7 mouse cellular contexts compared by ENCODE assay signal in the genomic region with DNA sequence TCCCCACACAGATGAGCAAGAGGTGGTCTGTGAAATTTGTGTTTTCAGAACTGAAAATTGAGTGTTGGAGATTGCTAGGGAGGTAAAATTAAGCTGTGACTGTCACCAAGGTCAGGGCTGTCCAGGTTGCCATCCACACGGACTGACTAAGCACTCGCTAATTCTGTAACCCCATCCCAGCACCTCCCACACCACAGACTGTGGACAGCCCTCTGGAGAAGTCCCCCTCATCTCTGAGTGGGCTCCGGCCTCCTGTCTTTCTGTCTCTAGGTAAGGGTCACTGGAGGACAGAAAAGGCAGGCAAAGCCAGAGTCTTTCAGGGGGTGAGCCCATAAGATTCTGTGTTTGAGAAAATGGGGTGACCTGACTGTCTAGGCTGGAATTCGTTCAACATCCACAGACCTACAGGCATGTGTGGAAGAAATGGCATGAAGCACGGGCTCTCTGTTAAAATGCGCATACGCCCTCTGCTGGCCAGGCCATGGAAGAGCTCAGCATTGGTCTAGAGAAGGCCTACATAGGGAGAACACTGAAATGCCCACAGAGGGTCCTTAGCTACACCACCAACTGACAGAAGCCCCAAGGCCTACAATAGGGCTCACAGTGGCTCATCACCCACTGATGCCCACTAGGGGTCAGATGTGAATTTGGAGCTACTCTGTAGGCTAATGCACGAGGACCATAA. TPM values are rescaled to one million over a fixed set of nuclear protein-coding genes. Genes with fewer than 3 reads are reported as not detected.
DNase-seq lines count a peak whose midpoint lies in the region; ATAC-seq and TF ChIP-seq lines count a peak whose summit lies in the region.

No protein-coding gene starts in this region.

- H3K36me3 ChIP-seq in intestine, embryonic 15.5 days: no peaks in the 10 kb centered on the region
- no peaks in the 10 kb centered on the region for H3K36me3 ChIP-seq in midbrain, embryonic 11.5 days (ENCODE audit: control insufficient read depth, insufficient read depth, low read length)

- no peak overlapping the region for H3K9ac ChIP-seq in intestine, embryonic 15.5 days
- H3K9ac ChIP-seq in midbrain, embryonic 11.5 days (ENCODE audit: low read length): 0 out of 2 replicates have a peak overlapping the region, but pooled peaks have one; percentile 9

- 21% methylated on average over 8 of the region's 8 CpGs for WGBS in intestine, embryonic 15.5 days
- WGBS in midbrain, embryonic 11.5 days: 29% methylated on average over 8 of the region's 8 CpGs

- no peaks in the 10 kb centered on the region for H3K4me1 ChIP-seq in intestine, embryonic 15.5 days (replicated peaks)
- no peaks in the 10 kb centered on the region for H3K4me1 ChIP-seq in midbrain, embryonic 11.5 days (ENCODE audit: control insufficient read depth, insufficient read depth, low read length)

- no peak overlapping the region for H3K27ac ChIP-seq in gastrocnemius, adult 2 months
- no peak overlapping the region for H3K27ac ChIP-seq in intestine, embryonic 15.5 days
- no peak overlapping the region for H3K27ac ChIP-seq in midbrain, embryonic 11.5 days (ENCODE audit: low read depth, low read length)

- peak; percentile 55 for ATAC-seq in intestine, embryonic 15.5 days
- ATAC-seq in midbrain, embryonic 11.5 days (ENCODE audit: low FRiP score): peak; percentile 80

- no peak overlapping the region for H3K4me3 ChIP-seq in gastrocnemius, adult 2 months
- no peak overlapping the region for H3K4me3 ChIP-seq in intestine, embryonic 15.5 days (replicated peaks)
- no peak overlapping the region for H3K4me3 ChIP-seq in midbrain, embryonic 11.5 days (ENCODE audit: low read depth, low read length)

- intact Hi-C loops in gastrocnemius, adult 2 months (cut with DNase I): loop anchor here (5.0 kb wide), 1 partner anchor 53 kb away; the partner anchor contains the start of gene Rasgef1c
- intact Hi-C loops in left cerebral cortex, postnatal 10 days (cut with DNase I): loop anchor here (5.0 to 10.0 kb wide), 3 partner anchors 53 to 301 kb away; partner anchors contain the start of gene Rasgef1c

- H3K4me2 ChIP-seq in intestine, embryonic 15.5 days (replicated peaks): no peak overlapping the region
- H3K4me2 ChIP-seq in midbrain, embryonic 11.5 days: no peak overlapping the region

- peak; percentile 68 to 74 for DNase-seq in adrenal gland, adult 18-20 months (ENCODE audit: low spot score in 2 of 2)
- peak; percentile 86 for DNase-seq in cerebellum, postnatal 36 days
- DNase-seq in gastrocnemius, adult 2 months: peak; percentile 74
- DNase-seq in left cerebral cortex, postnatal 10 days (ENCODE audit: extremely low spot score in 1 of 2, low spot score in 2 of 2): peak; percentile 74 to 82
- DNase-seq in midbrain, embryonic 11.5 days (ENCODE audit: low spot score, missing footprints): peak; percentile 95
- peak; percentile 86 for DNase-seq in right cerebral cortex, postnatal 4 days

- H3K27me3 ChIP-seq in intestine, embryonic 15.5 days (replicated peaks): no peaks in the 10 kb centered on the region
- H3K27me3 ChIP-seq in midbrain, embryonic 11.5 days (ENCODE audit: control insufficient read depth, insufficient read depth, low read length): no peaks in the 10 kb centered on the region

- no peaks in the 10 kb centered on the region for H3K9me3 ChIP-seq in intestine, embryonic 15.5 days
- no peaks in the 10 kb centered on the region for H3K9me3 ChIP-seq in midbrain, embryonic 11.5 days (ENCODE audit: control insufficient read depth, low read length)

- peak; percentile 88 for TF ChIP-seq CTCF in gastrocnemius, adult 2 months (IDR thresholded peaks at IDR 0.05)

RNA-seq across cellular contexts. Expression of gene Rasgef1c, which starts 54.1 kb away (rescaled TPM):
- under 1 TPM; 0.53 to 0.54 TPM for total RNA-seq in adrenal gland, adult 18-20 months (2021)
- under 1 TPM; 0.13 to 0.31 TPM for total RNA-seq in gastrocnemius, adult 2 months (2021)
- 0.36 and 0.43 TPM in 2 replicates for polyA plus RNA-seq in intestine, embryonic 15.5 days (2015; fragmentation: Nextera tagmentation; extraction: Ambion mirVana)
- 10 to 100 TPM; 17.5 to 20.2 TPM for total RNA-seq in left cerebral cortex, postnatal 10 days (2021)
- polyA plus RNA-seq in midbrain, embryonic 11.5 days (2014; fragmentation: Nextera tagmentation; extraction: Ambion mirVana): 0.55 and 0.92 TPM in 2 replicates

Comparison
In these comparisons a context has a peak if more than half of its experiments do, and no peak if none do; other contexts are left out.
1. RNA of gene Rasgef1c, which starts 54.1 kb away (total RNA-seq): 17.5 to 20.2 TPM in left cerebral cortex, postnatal 10 days; 0.53 to 0.54 TPM in adrenal gland, adult 18-20 months and 0.13 to 0.31 TPM in gastrocnemius, adult 2 months; every median in the first group is over 10 times any median in the second.
2. Peak in every context shown above with its lines, with median percentiles within 50 percentile points of each other: DNase-seq.